ENCODE assay signal across 17 mouse cellular contexts in genomic region chr5:116026561-116026960, GRCm38 (mm10). TPM values are rescaled to one million over a fixed set of nuclear protein-coding genes. Genes with fewer than 3 reads are reported as not detected.
DNase-seq lines count a peak whose midpoint lies in the region; ATAC-seq and TF ChIP-seq lines count a peak whose summit lies in the region.
"Had no signal": no experiment of that assay in that cellular context is flagged by ENCODE, and none has a peak within 500 bp of the region (broad histone marks: within the 10 kb centered on the region; RNA-seq: fewer than 3 reads in every experiment).

No protein-coding gene starts in this region.

- peaks cover 8% of the 10 kb centered on the region; the same call in 1 of the 2 replicates for H3K36me3 ChIP-seq in lung, embryonic 14.5 days (ENCODE audit: insufficient read depth)
- H3K36me3 ChIP-seq in liver, embryonic 11.5 days (ENCODE audit: control insufficient read depth, insufficient read depth, low read length): peaks cover 2% of the 10 kb centered on the region; the same call in 1 of the 2 replicates
- 0 out of 2 replicates have a peak, but pooled peaks cover under 1% of the 10 kb centered on the region for H3K36me3 ChIP-seq in intestine, postnatal 0 days (ENCODE audit: control insufficient read depth, insufficient read depth)

- no peak for TF ChIP-seq POLR2A in lung, adult 2 months (IDR thresholded peaks at IDR 0.05; ENCODE audit: borderline replicate concordance, extremely low read depth, low read depth, low read length)
- TF ChIP-seq POLR2A in bone marrow, adult 2 months (IDR thresholded peaks at IDR 0.05; ENCODE audit: borderline replicate concordance, control insufficient read depth, low read depth, low read length): no peak

- H3K4me1 ChIP-seq in lung, embryonic 14.5 days (ENCODE audit: insufficient read depth): no peaks in the 10 kb centered on the region
- H3K4me1 ChIP-seq in lung, adult 2 months (ENCODE audit: control insufficient read depth, insufficient read depth, low read length): peaks cover 2% of the 10 kb centered on the region; the same call in 1 of the 2 replicates
- peaks cover 2% of the 10 kb centered on the region; the same call in 1 of the 2 replicates for H3K4me1 ChIP-seq in bone marrow, adult 2 months (ENCODE audit: control insufficient read depth, insufficient read depth, low read length)
- H3K4me1 ChIP-seq in liver, embryonic 11.5 days (replicated peaks; ENCODE audit: control insufficient read depth, insufficient read depth, low read length): peaks cover 49% of the 10 kb centered on the region
- no peaks in the 10 kb centered on the region; the same call in 1 of the 2 replicates for H3K4me1 ChIP-seq in intestine, postnatal 0 days (replicated peaks; ENCODE audit: control insufficient read depth, insufficient read depth, low read length)

- H3K4me2 ChIP-seq in lung, embryonic 14.5 days: peak overlapping the region; percentile 20; the same call in 1 of the 2 replicates
- peak overlapping the region; percentile 58 for H3K4me2 ChIP-seq in liver, embryonic 11.5 days
- no peak overlapping the region for H3K4me2 ChIP-seq in intestine, postnatal 0 days (replicated peaks; ENCODE audit: low read depth)
- H3K4me2 ChIP-seq: hindbrain, embryonic 12.5 days; lung, embryonic 15.5 days; midbrain, embryonic 13.5 days had no signal

- no peak for TF ChIP-seq CTCF in lung, embryonic 14.5 days (IDR thresholded peaks at IDR 0.05; ENCODE audit: low read depth)
- TF ChIP-seq CTCF in lung, adult 2 months (IDR thresholded peaks at IDR 0.05; ENCODE audit: insufficient read depth, low read length): no peak
- no peak for TF ChIP-seq CTCF in bone marrow, adult 2 months (IDR thresholded peaks at IDR 0.05; ENCODE audit: control insufficient read depth, insufficient read depth, low read length)
- TF ChIP-seq CTCF in intestine, postnatal 0 days (IDR thresholded peaks at IDR 0.05; ENCODE audit: low read depth): no peak

- 82% methylated on average over 14 of the region's 14 CpGs for WGBS in lung, embryonic 14.5 days
- 87% methylated on average over 14 of the region's 14 CpGs for WGBS in lung, adult 2 months
- WGBS in bone marrow, adult 2 months: 60% methylated on average over 14 of the region's 14 CpGs
- WGBS in liver, embryonic 11.5 days: 28% methylated on average over 14 of the region's 14 CpGs
- WGBS in intestine, postnatal 0 days: 92% methylated on average over 14 of the region's 14 CpGs

- H3K9me3 ChIP-seq in lung, embryonic 14.5 days (ENCODE audit: low read depth, low read length): no peaks in the 10 kb centered on the region
- no peaks in the 10 kb centered on the region for H3K9me3 ChIP-seq in liver, embryonic 11.5 days (ENCODE audit: control insufficient read depth, low read length)
- H3K9me3 ChIP-seq in intestine, postnatal 0 days (ENCODE audit: control insufficient read depth): no peaks in the 10 kb centered on the region
- H3K9me3 ChIP-seq: hindbrain, embryonic 12.5 days; lung, embryonic 15.5 days; midbrain, embryonic 13.5 days had no signal

- no peaks in the 10 kb centered on the region for H3K27me3 ChIP-seq in lung, embryonic 14.5 days (ENCODE audit: insufficient read depth, low read length)
- H3K27me3 ChIP-seq in liver, embryonic 11.5 days (replicated peaks; ENCODE audit: control insufficient read depth, insufficient read depth, low read length): no peaks in the 10 kb centered on the region
- H3K27me3 ChIP-seq in intestine, postnatal 0 days (replicated peaks; ENCODE audit: control insufficient read depth, insufficient read depth, low read length): no peaks in the 10 kb centered on the region
- H3K27me3 ChIP-seq: hindbrain, embryonic 12.5 days had no signal

- peak overlapping the region; percentile 30; the same call in 1 of the 2 replicates for H3K27ac ChIP-seq in lung, embryonic 14.5 days (ENCODE audit: low read depth)
- peak overlapping the region; percentile 78 for H3K27ac ChIP-seq in bone marrow, adult 2 months (ENCODE audit: control insufficient read depth, insufficient read depth, low read depth, low read length, poor library complexity)
- peak overlapping the region; percentile 87 for H3K27ac ChIP-seq in liver, embryonic 11.5 days (ENCODE audit: low read depth, low read length)
- H3K27ac ChIP-seq in intestine, postnatal 0 days (ENCODE audit: low read depth, low read length): no peak overlapping the region
- H3K27ac ChIP-seq: hindbrain, embryonic 12.5 days; lung, embryonic 15.5 days; midbrain, embryonic 13.5 days had no signal

- no peak for ATAC-seq in lung, embryonic 14.5 days (ENCODE audit: insufficient read depth)
- peak; percentile 73 for ATAC-seq in liver, embryonic 11.5 days (replicated peaks; ENCODE audit: low FRiP score)
- ATAC-seq in intestine, postnatal 0 days: no peak
- ATAC-seq: CD4-positive, CD25-positive, alpha-beta regulatory T cell, adult 4 months; midbrain, embryonic 13.5 days had no signal

- no peak overlapping the region for H3K9ac ChIP-seq in lung, embryonic 14.5 days
- H3K9ac ChIP-seq in liver, embryonic 11.5 days (ENCODE audit: low read depth, low read length): peak overlapping the region; percentile 44; the same call in 1 of the 2 replicates
- H3K9ac ChIP-seq in intestine, postnatal 0 days (ENCODE audit: low read depth, low read length): no peak overlapping the region
- H3K9ac ChIP-seq: hindbrain, embryonic 12.5 days; lung, embryonic 15.5 days; midbrain, embryonic 13.5 days had no signal

- no peak overlapping the region for H3K4me3 ChIP-seq in lung, embryonic 14.5 days (ENCODE audit: low read depth, low read length)
- no peak overlapping the region for H3K4me3 ChIP-seq in lung, adult 2 months (replicated peaks; ENCODE audit: extremely low read depth, low read depth, low read length)
- H3K4me3 ChIP-seq in bone marrow, adult 2 months (replicated peaks; ENCODE audit: control insufficient read depth, low read depth, low read length): peak overlapping the region; percentile 13
- peak overlapping the region; percentile 22; the same call in 1 of the 2 replicates for H3K4me3 ChIP-seq in liver, embryonic 11.5 days (ENCODE audit: low read depth, low read length)
- no peak overlapping the region for H3K4me3 ChIP-seq in intestine, postnatal 0 days (ENCODE audit: low read depth, low read length)
- H3K4me3 ChIP-seq: hindbrain, embryonic 12.5 days; lung, embryonic 15.5 days; midbrain, embryonic 13.5 days had no signal

- DNase-seq in lung, embryonic 14.5 days: no peak
- no peak for DNase-seq in lung, adult 2 months
- DNase-seq in liver, embryonic 11.5 days (ENCODE audit: low spot score): peak; percentile 61
- DNase-seq in spleen, postnatal 14 days (ENCODE audit: low spot score in 2 of 2): peak; percentile 34 to 40
- DNase-seq in right cerebral cortex, postnatal 10 days (ENCODE audit: low spot score in 2 of 2): no peak
- DNase-seq: adrenal gland, adult 8-10 months; thymus, postnatal 36 days had no signal

RNA-seq across cellular contexts. Expression of gene Prkab1, which starts 2.3 kb away (rescaled TPM):
- polyA plus RNA-seq in lung, embryonic 14.5 days (2014; fragmentation: Nextera tagmentation; extraction: Ambion mirVana): 68.9 and 71.6 TPM in 2 replicates
- polyA plus RNA-seq in lung, adult 2 months (2012; rRNA removed): 77.3 and 92.5 TPM in 2 replicates
- 43.5 and 64.1 TPM in 2 replicates for polyA plus RNA-seq in bone marrow, adult 2 months (2011; ENCODE audit: insufficient read depth, insufficient read length, low replicate concordance, missing spikeins)
- 109 and 111 TPM in 2 replicates for polyA plus RNA-seq in liver, embryonic 11.5 days (2014; fragmentation: Nextera tagmentation; extraction: Ambion mirVana)
- 77.8 and 80.6 TPM in 2 replicates for polyA plus RNA-seq in intestine, postnatal 0 days (2015; fragmentation: Nextera tagmentation; extraction: Ambion mirVana)

RNA-seq across cellular contexts. Expression of gene Tmem233, which starts 56.5 kb away (rescaled TPM):
- polyA plus RNA-seq in lung, embryonic 14.5 days (2014; fragmentation: Nextera tagmentation; extraction: Ambion mirVana): 0.14 and 0.16 TPM in 2 replicates
- 0.12 and 0.69 TPM in 2 replicates for polyA plus RNA-seq in lung, adult 2 months (2012; rRNA removed)
- not detected in 2 replicates for polyA plus RNA-seq in bone marrow, adult 2 months (2011; ENCODE audit: insufficient read depth, insufficient read length, low replicate concordance, missing spikeins)
- not detected in 2 replicates for polyA plus RNA-seq in liver, embryonic 11.5 days (2014; fragmentation: Nextera tagmentation; extraction: Ambion mirVana)
- polyA plus RNA-seq in intestine, postnatal 0 days (2015; fragmentation: Nextera tagmentation; extraction: Ambion mirVana): not detected in 2 replicates
- polyA plus RNA-seq: CD4-positive, CD25-positive, alpha-beta regulatory T cell, adult 4 months; frontal cortex, adult 2 months; gonadal fat pad, adult 2 months; hindbrain, embryonic 12.5 days; kidney, embryonic 14.5 days; midbrain, embryonic 13.5 days; neural tube, embryonic 11.5 days had no signal

Comparison
In these comparisons a context has a peak if more than half of its experiments do, and no peak if none do; other contexts are left out.
1. DNase-seq: peak in liver, embryonic 11.5 days (single experiment) and spleen, postnatal 14 days (2 of 2); none in lung, embryonic 14.5 days (single experiment), lung, adult 2 months (single experiment) and right cerebral cortex, postnatal 10 days (0 of 2).
2. H3K4me3 ChIP-seq: peak in bone marrow, adult 2 months (single experiment) and liver, embryonic 11.5 days (single experiment); none in lung, embryonic 14.5 days (single experiment), lung, adult 2 months (single experiment) and intestine, postnatal 0 days (single experiment).